Mouse (Mus musculus) embryonic facial prominence, embryonic 11.5 days (tissue): ENCODE measurements around the gene Cmya5. TPM values are rescaled to one million over a fixed set of nuclear protein-coding genes. Genes with fewer than 3 reads are reported as not detected.

Source experiments
- ATAC-seq: fragments of 200-750 bp; cut with Nextera tagmentation; replicated peaks from 2 replicates; pipeline ENCODE4 v1.8.0; 2017; ENCODE audit warnings: low read depth; ENCODE audit not compliant: insufficient number of reproducible peaks, low FRiP score, low TSS enrichment
- DNase-seq: peaks from one replicate; pipeline ENCODE4 v3.0.0-alpha.2; 2015; ENCODE audit warnings: low spot score
- H3K27ac ChIP-seq: fragments of 300-500 bp; sonication (generic); replicated peaks from 2 replicates; pipeline ENCODE4 v1.5.1; 2014; ENCODE audit warnings: mild to moderate bottlenecking, low read depth, low read length, control low read depth
- H3K27me3 ChIP-seq: fragments of 300-500 bp; sonication (generic); 2 replicates; pipeline ENCODE4 v1.6.1; 2014; ENCODE audit warnings: mild to moderate bottlenecking, low read length, moderate library complexity, mixed read lengths; ENCODE audit not compliant: control insufficient read depth, insufficient read depth
- H3K36me3 ChIP-seq: fragments of 300-500 bp; sonication (generic); replicated peaks from 2 replicates; pipeline ENCODE4 v1.6.1; 2014; ENCODE audit warnings: low read depth, mild to moderate bottlenecking, low read length, moderate library complexity, mixed read lengths; ENCODE audit not compliant: control insufficient read depth, insufficient read depth
- H3K4me1 ChIP-seq: fragments of 300-500 bp; sonication (generic); 2 replicates; pipeline ENCODE4 v1.6.1; 2014; ENCODE audit warnings: low read length, mixed read lengths; ENCODE audit not compliant: control insufficient read depth, insufficient read depth
- H3K4me2 ChIP-seq: fragments of 300-500 bp; sonication (generic); 2 replicates; pipeline ENCODE4 v1.6.1; 2014; ENCODE audit warnings: low read depth, mild to moderate bottlenecking, control low read depth, low read length, moderate library complexity
- H3K4me3 ChIP-seq: fragments of 300-500 bp; sonication (generic); 2 replicates; pipeline ENCODE4 v1.5.1; 2014; ENCODE audit warnings: low read depth, low read length, control low read depth
- H3K9ac ChIP-seq: fragments of 300-500 bp; sonication (generic); replicated peaks from 2 replicates; pipeline ENCODE4 v1.6.1; 2014; ENCODE audit warnings: mild to moderate bottlenecking, control low read depth, low read length
- H3K9me3 ChIP-seq: fragments of 300-500 bp; sonication (generic); replicated peaks from 2 replicates; pipeline ENCODE4 v1.6.1; 2016; ENCODE audit warnings: mild to moderate bottlenecking, low read length, inconsistent platforms, mixed read lengths; ENCODE audit not compliant: control insufficient read depth
- WGBS: fragments of 180-500 bp; shearing (Covaris S2); extraction: QIAGEN DNeasy Blood & Tissue Kit; methylation state at CpG from one replicate; pipeline ENCODE4 v1.1.7; 2014; 5-methylcytosine and 5-hydroxymethylcytosine counted together
- polyA plus RNA-seq: library from polyadenylated mRNA; unstranded; fragments of >200 nt; fragmentation: Nextera tagmentation; extraction: Ambion mirVana; gene quantifications from 2 replicates; pipeline ENCODE4 v1.2.1, GENCODE M21; 2014

The Cmya5 gene
- polyA plus RNA-seq, 1 experiment from 2014 or later, result 0.13 TPM

GRCm38 (mm10) chr13:93117241-93117640 lies 27.3 kb downstream of the Cmya5 start:
- no peak overlapping the region for H3K27ac ChIP-seq
- H3K4me3 ChIP-seq, result no peak overlapping the region
- H3K4me1 ChIP-seq, result no peaks in the 10 kb centered on the region
- H3K4me2 ChIP-seq, result no peak overlapping the region
- no peaks in the 10 kb centered on the region for H3K27me3 ChIP-seq
- H3K9ac ChIP-seq, result no peak overlapping the region
- 81% methylated on average over 7 of the region's 7 CpGs for WGBS
- H3K9me3 ChIP-seq, result no peaks in the 10 kb centered on the region
- ATAC-seq, result no peak
- no peak for DNase-seq
- no peaks in the 10 kb centered on the region for H3K36me3 ChIP-seq

GRCm38 (mm10) chr13:93102340-93103090 lies 42.0 kb downstream of the Cmya5 start:
- Histone ChIP-seq H3K36me3 (no peaks in the 10 kb centered on the region), H3K27me3 (no peaks in the 10 kb centered on the region), H3K4me2 (no peak overlapping the region), H3K9me3 (no peaks in the 10 kb centered on the region), H3K9ac (no peak overlapping the region), H3K27ac (no peak overlapping the region), H3K4me3 (no peak overlapping the region), H3K4me1 (no peaks in the 10 kb centered on the region)
- ATAC-seq, result no peak
- DNase-seq, result no peak
- 72% methylated on average over 4 of the region's 4 CpGs for WGBS

- DNase-seq, result no peak
- Histone ChIP-seq H3K9me3 (no peaks in the 10 kb centered on the region), H3K9ac (no peak overlapping the region), H3K27ac (no peak overlapping the region), H3K27me3 (no peaks in the 10 kb centered on the region), H3K4me2 (no peak overlapping the region), H3K4me3 (no peak overlapping the region), H3K36me3 (no peaks in the 10 kb centered on the region), H3K4me1 (no peaks in the 10 kb centered on the region)
- no peak for ATAC-seq
- WGBS, result 81% methylated on average over 3 of the region's 3 CpGs
These were observed 45.9 kb downstream of the Cmya5 start for GRCm38 (mm10) chr13:93098596-93098995.

GRCm38 (mm10) chr13:93096643-93097042 lies 47.9 kb downstream of the Cmya5 start:
- Histone ChIP-seq H3K4me3 (no peak overlapping the region), H3K27me3 (no peaks in the 10 kb centered on the region), H3K36me3 (no peaks in the 10 kb centered on the region), H3K27ac (no peak overlapping the region), H3K9me3 (no peaks in the 10 kb centered on the region), H3K4me2 (no peak overlapping the region), H3K4me1 (no peaks in the 10 kb centered on the region), H3K9ac (no peak overlapping the region)
- ATAC-seq, result no peak
- DNase-seq, result no peak
- 92% methylated on average over 6 of the region's 6 CpGs for WGBS

DNA sequence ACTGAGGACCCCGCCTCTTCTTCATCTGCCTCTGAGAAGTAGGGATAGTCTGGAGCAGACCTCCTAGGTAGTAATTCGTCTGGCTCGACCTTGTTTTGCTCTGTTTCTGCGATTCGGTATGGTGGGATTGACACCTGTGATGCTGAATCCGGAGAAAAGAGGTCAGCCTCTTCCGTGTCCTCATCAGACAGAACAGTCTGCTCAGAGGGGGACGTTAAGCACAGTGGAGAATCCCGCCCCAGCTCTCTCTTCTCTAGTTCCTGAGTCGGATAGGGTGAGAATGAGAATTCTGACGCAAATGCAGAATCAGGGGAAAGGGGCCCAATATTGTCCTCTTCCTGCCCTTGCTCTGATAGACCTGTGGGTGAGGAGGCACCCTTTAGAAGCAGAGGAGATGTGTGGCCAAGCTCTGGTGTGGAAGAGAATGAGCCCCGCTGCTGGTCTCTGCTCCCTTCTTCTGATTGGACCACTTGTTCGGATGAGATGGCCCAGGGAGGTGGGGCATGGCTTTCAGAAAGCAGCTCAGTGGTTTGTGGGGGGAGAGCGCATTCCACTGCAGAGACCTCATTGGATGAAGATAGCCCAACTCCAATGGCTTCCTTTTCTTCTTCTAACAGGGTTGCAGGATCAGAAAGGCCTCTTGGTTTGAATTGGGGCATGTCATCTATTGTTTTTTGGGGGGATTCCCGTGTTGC lies 49.3 kb downstream of the Cmya5 start:
- Histone ChIP-seq H3K36me3 (no peaks in the 10 kb centered on the region), H3K27ac (no peak overlapping the region), H3K9ac (no peak overlapping the region), H3K27me3 (no peaks in the 10 kb centered on the region), H3K4me2 (no peak overlapping the region), H3K9me3 (no peaks in the 10 kb centered on the region), H3K4me3 (no peak overlapping the region), H3K4me1 (no peaks in the 10 kb centered on the region)
- ATAC-seq, result no peak
- no peak for DNase-seq
- 89% methylated on average over 15 of the region's 15 CpGs for WGBS

- Histone ChIP-seq H3K4me2 (no peak overlapping the region), H3K4me1 (no peaks in the 10 kb centered on the region), H3K27ac (no peak overlapping the region), H3K27me3 (no peaks in the 10 kb centered on the region), H3K4me3 (no peak overlapping the region), H3K9ac (no peak overlapping the region), H3K36me3 (no peaks in the 10 kb centered on the region), H3K9me3 (no peaks in the 10 kb centered on the region)
- no peak for DNase-seq
- no peak for ATAC-seq
- 85% methylated on average over 10 of the region's 10 CpGs for WGBS
These were observed 50.2 kb downstream of the Cmya5 start for GRCm38 (mm10) chr13:93094204-93094935.

DNA sequence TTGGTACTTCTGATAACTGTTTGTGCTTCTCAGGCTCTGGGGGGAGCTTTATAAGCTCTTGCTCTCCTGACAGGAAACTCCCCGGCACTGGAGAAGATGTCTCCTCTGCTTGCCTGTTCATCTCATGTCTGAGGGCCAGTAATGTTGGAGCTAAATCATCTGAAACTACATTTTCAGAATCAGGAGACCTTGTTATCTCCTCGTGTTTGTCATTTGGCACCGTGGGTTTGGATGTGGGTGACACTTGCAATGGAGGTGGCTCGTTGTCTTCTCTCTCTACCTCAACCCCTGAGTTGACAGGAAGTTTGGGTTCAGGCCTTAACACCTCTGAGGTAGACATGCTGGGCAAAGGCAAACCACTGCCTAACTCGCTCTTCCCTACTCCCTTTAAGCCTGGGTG lies 50.8 kb downstream of the Cmya5 start:
- ATAC-seq (no peak), DNase-seq (no peak)
- Histone ChIP-seq H3K27ac (no peak overlapping the region), H3K9ac (no peak overlapping the region), H3K4me2 (no peak overlapping the region), H3K36me3 (no peaks in the 10 kb centered on the region), H3K4me1 (no peaks in the 10 kb centered on the region), H3K9me3 (no peaks in the 10 kb centered on the region), H3K27me3 (no peaks in the 10 kb centered on the region), H3K4me3 (no peak overlapping the region)
- 92% methylated on average over 5 of the region's 5 CpGs for WGBS
